ENCODE assay signal across 12 mouse cellular contexts in the genomic region with DNA sequence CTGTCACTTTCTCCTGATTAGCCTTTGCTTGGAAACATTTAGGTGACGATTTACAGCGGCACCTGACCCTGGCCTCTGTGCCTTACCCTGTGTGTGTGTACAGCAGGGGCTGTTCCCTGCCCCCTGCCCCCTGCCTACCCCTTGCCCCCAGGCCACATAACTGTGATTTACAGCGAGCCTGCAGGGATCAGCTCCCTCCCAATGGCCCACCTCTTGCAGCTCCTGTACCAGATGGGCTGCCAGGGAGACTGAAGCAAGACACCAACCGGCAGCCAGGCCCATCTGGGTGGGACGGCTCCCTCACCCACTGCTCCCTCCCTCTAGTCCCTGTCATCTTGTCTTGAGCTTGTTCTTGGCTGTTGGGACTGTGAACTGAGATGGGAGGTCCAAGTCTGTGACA. TPM values are rescaled to one million over a fixed set of nuclear protein-coding genes. Genes with fewer than 3 reads are reported as not detected.
DNase-seq lines count a peak whose midpoint lies in the region; ATAC-seq and TF ChIP-seq lines count a peak whose summit lies in the region.
"Had no signal": no experiment of that assay in that cellular context is flagged by ENCODE, and none has a peak within 500 bp of the region (broad histone marks: within the 10 kb centered on the region; RNA-seq: fewer than 3 reads in every experiment).

No protein-coding gene starts in this region.

- no peak for TF ChIP-seq POLR2A in brain, embryonic 14.5 days (IDR thresholded peaks at IDR 0.05; ENCODE audit: borderline replicate concordance, extremely low read depth, insufficient read depth, insufficient read length, poor library complexity, severe bottlenecking)

- H3K36me3 ChIP-seq in forebrain, embryonic 10.5 days (replicated peaks), result no peaks in the 10 kb centered on the region
- H3K36me3 ChIP-seq in forebrain, embryonic 11.5 days (ENCODE audit: control insufficient read depth, insufficient read depth, low read length), result no peaks in the 10 kb centered on the region
- no peaks in the 10 kb centered on the region for H3K36me3 ChIP-seq in hindbrain, embryonic 12.5 days
- no peaks in the 10 kb centered on the region for H3K36me3 ChIP-seq in midbrain, embryonic 15.5 days (replicated peaks)
- H3K36me3 ChIP-seq: limb, embryonic 13.5 days had no signal

- H3K4me2 ChIP-seq in forebrain, embryonic 11.5 days (ENCODE audit: low read depth, low read length, severe bottlenecking), result no peak overlapping the region
- H3K4me2 ChIP-seq in hindbrain, embryonic 12.5 days (replicated peaks), result no peak overlapping the region
- H3K4me2 ChIP-seq in midbrain, embryonic 15.5 days, result no peak overlapping the region
- H3K4me2 ChIP-seq: limb, embryonic 13.5 days had no signal

- 48% methylated on average over 5 of the region's 5 CpGs for WGBS in forebrain, embryonic 10.5 days
- WGBS in forebrain, embryonic 11.5 days, result 55% methylated on average over 5 of the region's 5 CpGs
- 32% methylated on average over 5 of the region's 5 CpGs for WGBS in hindbrain, embryonic 12.5 days
- WGBS in midbrain, embryonic 15.5 days, result 32% methylated on average over 5 of the region's 5 CpGs

- H3K4me3 ChIP-seq in forebrain, embryonic 10.5 days, result no peak overlapping the region
- H3K4me3 ChIP-seq in forebrain, embryonic 11.5 days (ENCODE audit: low read depth, low read length), result no peak overlapping the region
- no peak overlapping the region for H3K4me3 ChIP-seq in hindbrain, embryonic 12.5 days
- no peak overlapping the region for H3K4me3 ChIP-seq in midbrain, embryonic 15.5 days
- H3K4me3 ChIP-seq: limb, embryonic 13.5 days had no signal

- no peak for DNase-seq in forebrain, embryonic 10.5 days (ENCODE audit: extremely low spot score, low spot score)
- DNase-seq in forebrain, embryonic 11.5 days (ENCODE audit: low spot score), result no peak
- peak; percentile 90 for DNase-seq in brain, embryonic 14.5 days (ENCODE audit: low read depth)
- no peak for DNase-seq in heart, adult 11 months
- DNase-seq in adrenal gland, adult (ENCODE audit: inconsistent age in 2 of 2, low spot score in 1 of 2), result no peak
- no peak for DNase-seq in cerebellum, adult 18-20 months
- DNase-seq: lung, adult 2 months had no signal

- H3K27ac ChIP-seq in forebrain, embryonic 10.5 days, result peak overlapping the region; percentile 36; the same call in 1 of the 2 replicates
- no peak overlapping the region for H3K27ac ChIP-seq in forebrain, embryonic 11.5 days (ENCODE audit: low read depth, low read length)
- peak overlapping the region; percentile 84 for H3K27ac ChIP-seq in hindbrain, embryonic 12.5 days
- peak overlapping the region; percentile 60 for H3K27ac ChIP-seq in midbrain, embryonic 15.5 days
- H3K27ac ChIP-seq: limb, embryonic 13.5 days had no signal

- H3K9ac ChIP-seq in forebrain, embryonic 11.5 days (ENCODE audit: low read length), result no peak overlapping the region
- 0 out of 2 replicates have a peak overlapping the region, but pooled peaks have one; percentile 13 for H3K9ac ChIP-seq in hindbrain, embryonic 12.5 days
- H3K9ac ChIP-seq in midbrain, embryonic 15.5 days, result no peak overlapping the region
- H3K9ac ChIP-seq: limb, embryonic 13.5 days had no signal

- TF ChIP-seq CTCF in brain, embryonic 14.5 days (IDR thresholded peaks at IDR 0.05; ENCODE audit: borderline replicate concordance, extremely low read depth, insufficient read depth, insufficient read length), result no peak

- peaks cover 39% of the 10 kb centered on the region for H3K4me1 ChIP-seq in forebrain, embryonic 10.5 days
- peaks cover 5% of the 10 kb centered on the region; the same call in 1 of the 2 replicates for H3K4me1 ChIP-seq in forebrain, embryonic 11.5 days (replicated peaks; ENCODE audit: control insufficient read depth, insufficient read depth, low read length)
- peaks cover 52% of the 10 kb centered on the region for H3K4me1 ChIP-seq in hindbrain, embryonic 12.5 days
- peaks cover 33% of the 10 kb centered on the region for H3K4me1 ChIP-seq in midbrain, embryonic 15.5 days

- no peaks in the 10 kb centered on the region for H3K9me3 ChIP-seq in forebrain, embryonic 10.5 days
- no peaks in the 10 kb centered on the region for H3K9me3 ChIP-seq in forebrain, embryonic 11.5 days (ENCODE audit: control insufficient read depth, low read length)
- H3K9me3 ChIP-seq in hindbrain, embryonic 12.5 days (replicated peaks), result no peaks in the 10 kb centered on the region
- H3K9me3 ChIP-seq in midbrain, embryonic 15.5 days, result no peaks in the 10 kb centered on the region
- H3K9me3 ChIP-seq: limb, embryonic 13.5 days had no signal

- ATAC-seq in forebrain, embryonic 11.5 days (replicated peaks; ENCODE audit: low FRiP score), result no peak
- ATAC-seq in hindbrain, embryonic 12.5 days (ENCODE audit: low FRiP score), result 0 out of 2 replicates have a peak, but pooled peaks have one; percentile 30
- ATAC-seq in midbrain, embryonic 15.5 days (replicated peaks), result no peak
- ATAC-seq: intestine, postnatal 0 days had no signal

- peaks cover 78% of the 10 kb centered on the region for H3K27me3 ChIP-seq in forebrain, embryonic 10.5 days (ENCODE audit: poor library complexity, severe bottlenecking)
- H3K27me3 ChIP-seq in forebrain, embryonic 11.5 days (ENCODE audit: control insufficient read depth, insufficient read depth, low read length), result no peaks in the 10 kb centered on the region
- H3K27me3 ChIP-seq in hindbrain, embryonic 12.5 days, result peaks cover 7% of the 10 kb centered on the region; the same call in 1 of the 2 replicates
- no peaks in the 10 kb centered on the region for H3K27me3 ChIP-seq in midbrain, embryonic 15.5 days (replicated peaks)

RNA-seq across cellular contexts. Expression of gene Lhx1, which starts 43.1 kb away (rescaled TPM):
- 1.3 and 2.6 TPM in 2 replicates for polyA plus RNA-seq in forebrain, embryonic 10.5 days (2016; fragmentation: Nextera tagmentation; extraction: Ambion mirVana)
- 9.4 and 10.9 TPM in 2 replicates for polyA plus RNA-seq in forebrain, embryonic 11.5 days (2014; fragmentation: Nextera tagmentation; extraction: Ambion mirVana)
- polyA plus RNA-seq in brain, embryonic 14.5 days (2012; rRNA removed), result 36.2 and 64.4 TPM in 2 replicates
- polyA plus RNA-seq in hindbrain, embryonic 12.5 days (2016; fragmentation: Nextera tagmentation; extraction: Ambion mirVana), result 65.0 and 68.8 TPM in 2 replicates
- polyA plus RNA-seq in midbrain, embryonic 15.5 days (2015; fragmentation: Nextera tagmentation; extraction: Ambion mirVana), result 36.8 and 43.3 TPM in 2 replicates
- polyA plus RNA-seq: heart, postnatal 0 days; lung, adult 2 months had no signal

RNA-seq across cellular contexts. Expression of gene Aatf, which starts 55.2 kb away (rescaled TPM):
- polyA plus RNA-seq in forebrain, embryonic 10.5 days (2016; fragmentation: Nextera tagmentation; extraction: Ambion mirVana), result 63.2 and 64.7 TPM in 2 replicates
- 53.6 and 54.8 TPM in 2 replicates for polyA plus RNA-seq in forebrain, embryonic 11.5 days (2014; fragmentation: Nextera tagmentation; extraction: Ambion mirVana)
- polyA plus RNA-seq in brain, embryonic 14.5 days (2012; rRNA removed), result 7.1 and 14.6 TPM in 2 replicates
- 53.2 and 55.6 TPM in 2 replicates for polyA plus RNA-seq in hindbrain, embryonic 12.5 days (2016; fragmentation: Nextera tagmentation; extraction: Ambion mirVana)
- polyA plus RNA-seq in midbrain, embryonic 15.5 days (2015; fragmentation: Nextera tagmentation; extraction: Ambion mirVana), result 49.2 and 53.2 TPM in 2 replicates
